Mouse (Mus musculus) heart, embryonic 16.5 days (tissue): Measurements from ENCODE around the gene Plb1. TPM values are rescaled to one million over a fixed set of nuclear protein-coding genes. Genes with fewer than 3 reads are reported as not detected.

ENCODE experiments used
- ATAC-seq: fragments of 200-750 bp; cut with Nextera tagmentation; replicated peaks from 2 replicates; pipeline ENCODE4 v1.8.0; 2017; ENCODE audit warnings: moderate number of reproducible peaks; ENCODE audit not compliant: insufficient read depth, low FRiP score; ENCODE audit errors: extremely low read depth
- H3K27ac ChIP-seq: fragments of 300-500 bp; sonication (generic); 2 replicates; pipeline ENCODE4 v1.5.1; 2014; ENCODE audit warnings: mild to moderate bottlenecking, low read length, control low read depth, moderate library complexity
- H3K27me3 ChIP-seq: fragments of 300-500 bp; sonication (generic); 2 replicates; pipeline ENCODE4 v1.6.1; 2014; ENCODE audit warnings: low read length, mixed read lengths; ENCODE audit not compliant: control insufficient read depth, insufficient read depth
- H3K36me3 ChIP-seq: fragments of 300-500 bp; sonication (generic); 2 replicates; pipeline ENCODE4 v1.6.1; 2014; ENCODE audit not compliant: control insufficient read depth, insufficient read depth
- H3K4me1 ChIP-seq: fragments of 300-500 bp; sonication (generic); 2 replicates; pipeline ENCODE4 v1.6.1; 2014; ENCODE audit warnings: low read length, mixed read lengths; ENCODE audit not compliant: control insufficient read depth, insufficient read depth
- H3K4me2 ChIP-seq: fragments of 300-500 bp; sonication (generic); 2 replicates; pipeline ENCODE4 v1.6.1; 2014; ENCODE audit warnings: low read depth, mild to moderate bottlenecking, control low read depth, low read length
- H3K4me3 ChIP-seq: fragments of 300-500 bp; sonication (generic); 2 replicates; pipeline ENCODE4 v1.5.1; 2014; ENCODE audit warnings: mild to moderate bottlenecking, control low read depth, low read length
- H3K9ac ChIP-seq: fragments of 300-500 bp; sonication (generic); 2 replicates; pipeline ENCODE4 v1.6.1; 2014; ENCODE audit warnings: low read length, control low read depth
- H3K9me3 ChIP-seq: fragments of 300-500 bp; sonication (generic); replicated peaks from 2 replicates; pipeline ENCODE4 v1.6.1; 2016; ENCODE audit warnings: low read length; ENCODE audit not compliant: control insufficient read depth
- WGBS: fragments of 180-500 bp; shearing (Covaris S2); extraction: QIAGEN DNeasy Blood & Tissue Kit; methylation state at CpG from one replicate; pipeline ENCODE4 v1.1.7; 2014; 5-methylcytosine and 5-hydroxymethylcytosine counted together
- polyA plus RNA-seq: library from polyadenylated mRNA; unstranded; fragments of >200 nt; fragmentation: Nextera tagmentation; extraction: Ambion mirVana; gene quantifications from 2 replicates; pipeline ENCODE4 v1.2.1, GENCODE M21; 2015

Gene Plb1
- polyA plus RNA-seq, 1 experiment from 2014 or later, result 2.5 TPM

DNA sequence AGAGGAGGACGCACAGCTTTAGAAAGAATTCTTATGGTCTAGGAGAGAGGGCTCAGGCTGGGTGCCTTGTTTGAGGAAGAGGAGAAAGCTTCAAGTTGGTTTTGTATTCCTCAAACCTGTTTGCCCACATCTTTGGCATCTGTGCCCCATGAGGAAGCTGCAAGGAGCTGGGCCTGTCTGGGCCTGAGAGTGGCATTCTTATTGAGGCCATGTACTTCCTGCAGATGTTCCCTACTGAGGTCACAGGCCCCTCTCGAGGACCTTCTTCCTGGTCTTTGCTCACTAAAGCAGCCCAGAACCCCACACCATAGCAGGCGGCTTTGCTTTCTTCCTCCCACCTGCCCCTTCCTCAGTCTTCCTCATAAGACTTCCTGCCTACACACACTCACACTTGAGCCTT lies 33.4 kb upstream of the Plb1 start:
- no peak overlapping the region for H3K9ac ChIP-seq
- no peaks in the 10 kb centered on the region for H3K9me3 ChIP-seq
- WGBS, result 72% methylated on average over 3 of the region's 3 CpGs
- H3K36me3 ChIP-seq, result no peaks in the 10 kb centered on the region
- no peak for ATAC-seq
- H3K4me2 ChIP-seq, result no peak overlapping the region
- no peaks in the 10 kb centered on the region for H3K4me1 ChIP-seq
- no peaks in the 10 kb centered on the region for H3K27me3 ChIP-seq
- no peak overlapping the region for H3K4me3 ChIP-seq
- H3K27ac ChIP-seq, result no peak overlapping the region

DNA sequence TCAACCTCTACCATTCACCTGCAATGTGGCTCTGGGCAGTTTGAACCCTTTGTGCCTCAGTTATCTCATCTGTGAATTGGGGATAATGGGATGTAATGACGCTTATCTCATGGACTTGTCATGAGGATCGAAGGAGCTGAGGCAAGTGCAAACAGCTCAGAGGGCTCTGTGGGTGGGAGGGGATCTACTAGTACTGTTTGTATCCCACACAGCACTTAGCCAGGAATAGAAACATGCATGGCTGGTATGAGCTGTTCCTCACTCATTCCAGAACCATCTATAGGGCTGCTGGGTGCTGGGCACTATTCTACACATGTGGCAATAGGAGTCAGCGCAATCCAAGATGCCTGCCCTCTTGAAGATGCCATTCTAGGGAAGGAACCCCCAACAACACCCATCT lies 32.9 kb upstream of the Plb1 start:
- Histone ChIP-seq H3K9me3 (no peaks in the 10 kb centered on the region), H3K36me3 (no peaks in the 10 kb centered on the region), H3K27me3 (no peaks in the 10 kb centered on the region), H3K9ac (no peak overlapping the region), H3K4me3 (no peak overlapping the region), H3K4me2 (no peak overlapping the region), H3K4me1 (no peaks in the 10 kb centered on the region), H3K27ac (no peak overlapping the region)
- WGBS, result 64% methylated on average over 3 of the region's 3 CpGs
- no peak for ATAC-seq

DNA sequence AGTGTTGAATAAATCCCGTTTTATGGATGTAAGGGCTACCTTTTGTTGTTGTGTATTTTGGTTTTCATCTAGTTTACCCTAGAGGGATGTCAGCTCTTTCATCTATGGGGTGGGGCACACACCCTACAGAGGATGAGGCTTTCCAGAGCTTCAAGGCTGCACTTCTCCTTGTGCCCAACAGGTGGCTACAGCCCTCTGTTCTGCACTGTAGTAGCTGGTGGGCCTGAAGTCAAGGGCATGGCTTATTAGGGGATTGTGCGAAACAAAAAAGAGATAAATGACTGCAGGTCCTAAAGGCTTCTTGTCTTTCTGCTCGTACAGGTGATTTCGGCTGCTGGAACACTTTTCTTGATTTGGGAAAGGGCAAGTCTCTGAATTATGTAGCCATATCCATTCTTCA lies 27.9 kb upstream of the Plb1 start:
- no peaks in the 10 kb centered on the region for H3K9me3 ChIP-seq
- ATAC-seq, result no peak

GRCm38 (mm10) chr5:32206726-32207125 lies 25.8 kb upstream of the Plb1 start:
- H3K36me3 ChIP-seq, result no peaks in the 10 kb centered on the region
- H3K4me3 ChIP-seq, result no peak overlapping the region
- H3K4me1 ChIP-seq, result no peaks in the 10 kb centered on the region
- no peak overlapping the region for H3K4me2 ChIP-seq
- H3K9ac ChIP-seq, result no peak overlapping the region
- 69% methylated on average over 2 of the region's 2 CpGs for WGBS
- H3K27ac ChIP-seq, result no peak overlapping the region
- H3K27me3 ChIP-seq, result no peaks in the 10 kb centered on the region
- ATAC-seq, result no peak
- no peaks in the 10 kb centered on the region for H3K9me3 ChIP-seq

More for the DNA sequence above, 27.9 kb upstream of the Plb1 start:
- no peak overlapping the region for H3K9ac ChIP-seq
- WGBS, result 71% methylated on average over 4 of the region's 4 CpGs
- no peak overlapping the region for H3K27ac ChIP-seq
- H3K36me3 ChIP-seq, result no peaks in the 10 kb centered on the region
- no peak overlapping the region for H3K4me3 ChIP-seq
- no peak overlapping the region for H3K4me2 ChIP-seq
- H3K4me1 ChIP-seq, result no peaks in the 10 kb centered on the region
- H3K27me3 ChIP-seq, result no peaks in the 10 kb centered on the region

GRCm38 (mm10) chr5:32208460-32208859 lies 24.0 kb upstream of the Plb1 start:
- H3K9ac ChIP-seq, result no peak overlapping the region
- H3K27me3 ChIP-seq, result no peaks in the 10 kb centered on the region
- no peak overlapping the region for H3K4me3 ChIP-seq
- no peaks in the 10 kb centered on the region for H3K4me1 ChIP-seq
- no peak for ATAC-seq
- no peaks in the 10 kb centered on the region for H3K9me3 ChIP-seq
- H3K4me2 ChIP-seq, result no peak overlapping the region
- no peaks in the 10 kb centered on the region for H3K36me3 ChIP-seq
- H3K27ac ChIP-seq, result no peak overlapping the region
- 62% methylated on average over 8 of the region's 8 CpGs for WGBS

GRCm38 (mm10) chr5:32211011-32211410 lies 21.5 kb upstream of the Plb1 start:
- Histone ChIP-seq H3K27me3 (no peaks in the 10 kb centered on the region), H3K9ac (no peak overlapping the region), H3K36me3 (no peaks in the 10 kb centered on the region), H3K4me1 (no peaks in the 10 kb centered on the region), H3K4me2 (no peak overlapping the region), H3K27ac (no peak overlapping the region), H3K4me3 (no peak overlapping the region), H3K9me3 (no peaks in the 10 kb centered on the region)
- ATAC-seq, result no peak
- 68% methylated on average over 2 of the region's 2 CpGs for WGBS

GRCm38 (mm10) chr5:32213746-32214145 lies 18.8 kb upstream of the Plb1 start:
- Histone ChIP-seq H3K27ac (no peak overlapping the region), H3K4me1 (peaks cover 4% of the 10 kb centered on the region), H3K9ac (no peak overlapping the region), H3K4me3 (no peak overlapping the region), H3K9me3 (no peaks in the 10 kb centered on the region), H3K4me2 (no peak overlapping the region), H3K27me3 (no peaks in the 10 kb centered on the region), H3K36me3 (no peaks in the 10 kb centered on the region)
- no peak for ATAC-seq
- 63% methylated on average over 4 of the region's 4 CpGs for WGBS

GRCm38 (mm10) chr5:32215510-32215909 lies 17.0 kb upstream of the Plb1 start:
- no peak for ATAC-seq
- Histone ChIP-seq H3K27ac (no peak overlapping the region), H3K4me2 (no peak overlapping the region), H3K4me1 (peaks cover 4% of the 10 kb centered on the region), H3K9me3 (no peaks in the 10 kb centered on the region), H3K4me3 (no peak overlapping the region), H3K27me3 (no peaks in the 10 kb centered on the region), H3K9ac (no peak overlapping the region), H3K36me3 (no peaks in the 10 kb centered on the region)
- WGBS, result 75% methylated on average over 10 of the region's 10 CpGs

DNA sequence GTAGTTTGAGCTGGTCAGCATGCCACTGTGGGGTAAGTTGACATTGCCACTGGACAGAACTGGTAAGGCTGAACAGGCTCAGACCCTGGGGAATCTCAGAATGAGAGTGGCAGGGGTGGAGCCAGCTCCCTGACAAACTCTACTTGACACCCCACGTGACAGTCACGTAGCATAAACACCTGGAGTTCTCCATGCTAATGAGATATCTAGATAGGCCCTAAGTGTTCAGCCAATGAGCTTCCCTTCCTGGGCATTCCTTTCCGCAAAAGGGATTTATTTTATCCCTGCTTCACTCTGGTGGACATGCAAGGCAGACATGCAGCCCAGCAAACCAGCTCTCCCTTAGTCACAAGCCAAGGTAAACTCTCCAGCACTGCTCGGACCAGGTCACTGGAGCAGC lies 16.0 kb upstream of the Plb1 start:
- Histone ChIP-seq H3K36me3 (no peaks in the 10 kb centered on the region), H3K9ac (no peak overlapping the region; the same call in 1 of the 2 replicates), H3K27me3 (no peaks in the 10 kb centered on the region), H3K9me3 (no peaks in the 10 kb centered on the region), H3K4me1 (peaks cover 4% of the 10 kb centered on the region), H3K4me3 (no peak overlapping the region), H3K4me2 (no peak overlapping the region), H3K27ac (no peak overlapping the region)
- peak; percentile 60 for ATAC-seq
- WGBS, result 21% methylated on average over 4 of the region's 4 CpGs

GRCm38 (mm10) chr5:32217477-32217876 lies 15.0 kb upstream of the Plb1 start:
- Histone ChIP-seq H3K9me3 (no peaks in the 10 kb centered on the region), H3K4me2 (no peak overlapping the region), H3K9ac (no peak overlapping the region), H3K4me1 (peaks cover 4% of the 10 kb centered on the region), H3K36me3 (no peaks in the 10 kb centered on the region), H3K27ac (no peak overlapping the region), H3K27me3 (no peaks in the 10 kb centered on the region), H3K4me3 (no peak overlapping the region)
- WGBS, result 72% methylated on average over 8 of the region's 8 CpGs
- no peak for ATAC-seq
